Mouse (Mus musculus): ENCODE data around the gene Cdt1. TPM values are rescaled to one million over a fixed set of nuclear protein-coding genes. Genes with fewer than 3 reads are reported as not detected.

Cdt1 gene
- total RNA-seq (2012; rRNA removed), result 50.0 and 53.7 TPM in 2 replicates
- total RNA-seq (2014; rRNA removed), result 46.0 and 54.2 TPM in 2 replicates
- polyA plus RNA-seq (2012; ENCODE audit: insufficient read length, low read depth), result 57.6 and 67.3 TPM in 2 replicates

- H3K4me2 ChIP-seq (ENCODE audit: insufficient read depth, low read depth, poor library complexity, severe bottlenecking), result peak within 1 kb of the TSS; percentile 47
- H3K27me3 ChIP-seq (replicated peaks), result no peaks in the 10 kb centered on the region
- peaks cover 5% of the 10 kb centered on the region for H3K9me3 ChIP-seq (replicated peaks; ENCODE audit: low read length)
- DNase-seq (ENCODE audit: extremely low read depth), result peak; percentile 95
- H3K27ac ChIP-seq (ENCODE audit: insufficient read depth, low read depth), result peak within 1 kb of the TSS; percentile 99
- TF ChIP-seq NRF1 (IDR thresholded peaks at IDR 0.05; ENCODE audit: low read depth, low read length), result peak; percentile 97
- no peak for TF ChIP-seq USF2 (conservative IDR thresholded peaks at IDR 0.05; ENCODE audit: low read depth, low read length)
- TF ChIP-seq PAX5 (IDR thresholded peaks at IDR 0.05; ENCODE audit: low read length), result no peak
- peak; percentile 55 for TF ChIP-seq BHLHE40 (IDR thresholded peaks at IDR 0.05; ENCODE audit: low read depth, low read length)
- TF ChIP-seq CHD2 (IDR thresholded peaks at IDR 0.05; ENCODE audit: low read length), result peak; percentile 62
- peak; percentile 73 for TF ChIP-seq TBP (conservative IDR thresholded peaks at IDR 0.05; ENCODE audit: low read depth, low read length)
- TF ChIP-seq ZNF384 (IDR thresholded peaks at IDR 0.05; ENCODE audit: low read depth, low read length), result no peak
- TF ChIP-seq SMC3 (IDR thresholded peaks at IDR 0.05; ENCODE audit: low read depth, low read length), result no peak; the same call in 1 of the 2 replicates
- TF ChIP-seq SIN3A (IDR thresholded peaks at IDR 0.05; ENCODE audit: low read length), result peak; percentile 93
- TF ChIP-seq JUND (conservative IDR thresholded peaks at IDR 0.05; ENCODE audit: low read depth, low read length), result no peak
- TF ChIP-seq RCOR1 (conservative IDR thresholded peaks at IDR 0.05; ENCODE audit: low read depth, low read length), result peak; percentile 53; the same call in 1 of the 2 replicates
- TF ChIP-seq IRF4 (IDR thresholded peaks at IDR 0.05; ENCODE audit: low read depth, low read length), result peak; percentile 66
- peak; percentile 87 for TF ChIP-seq NELFE (IDR thresholded peaks at IDR 0.05; ENCODE audit: low read depth, low read length)
- TF ChIP-seq EP300 (IDR thresholded peaks at IDR 0.05; ENCODE audit: low read length), result no peak
- TF ChIP-seq UBTF (IDR thresholded peaks at IDR 0.05; ENCODE audit: low read depth, low read length), result no peak
- peak; percentile 98 for TF ChIP-seq CHD1 (IDR thresholded peaks at IDR 0.05; ENCODE audit: low read depth, low read length)
- TF ChIP-seq JUN (IDR thresholded peaks at IDR 0.05; ENCODE audit: insufficient read depth, low read depth, low read length), result no peak
- TF ChIP-seq E2F4 (IDR thresholded peaks at IDR 0.05; ENCODE audit: insufficient replicate concordance, low read depth, low read length), result peak; percentile 99
- peak; percentile 77 for TF ChIP-seq HCFC1 (IDR thresholded peaks at IDR 0.05; ENCODE audit: low read depth, low read length)
- no peak; the same call in 1 of the 2 replicates for TF ChIP-seq POLR2AphosphoS2 (IDR thresholded peaks at IDR 0.05; ENCODE audit: low read depth, low read length)
- TF ChIP-seq MAX (IDR thresholded peaks at IDR 0.05; ENCODE audit: low read length), result peak; percentile 91
- TF ChIP-seq MXI1 (IDR thresholded peaks at IDR 0.05; ENCODE audit: low read depth, low read length), result peak; percentile 90
- TF ChIP-seq KAT2A (IDR thresholded peaks at IDR 0.05; ENCODE audit: insufficient replicate concordance, low read length), result peak; percentile 87
- no peak for TF ChIP-seq ZKSCAN1 (IDR thresholded peaks at IDR 0.05; ENCODE audit: borderline replicate concordance, low read depth, low read length)
- 0 out of 2 replicates have a peak, but pooled peaks have one; percentile 65 for TF ChIP-seq MAZ (IDR thresholded peaks at IDR 0.05; ENCODE audit: low read depth, low read length)
- TF ChIP-seq TCF12 (IDR thresholded peaks at IDR 0.05; ENCODE audit: low read depth, low read length), result peak; percentile 90
- no peak for TF ChIP-seq ETS1 (conservative IDR thresholded peaks at IDR 0.05; ENCODE audit: low read depth, low read length)
- TF ChIP-seq MAFK (IDR thresholded peaks at IDR 0.05; ENCODE audit: insufficient replicate concordance, low read length), result no peak
- no peak; the same call in 1 of the 2 replicates for TF ChIP-seq MYC (IDR thresholded peaks at IDR 0.05; ENCODE audit: low read depth, low read length)
- TF ChIP-seq RAD21 (IDR thresholded peaks at IDR 0.05; ENCODE audit: low read depth, low read length), result no peak
- TF ChIP-seq USF1 (IDR thresholded peaks at IDR 0.05; ENCODE audit: low read depth, low read length), result no peak
- no peak for TF ChIP-seq CTCF (conservative IDR thresholded peaks at IDR 0.05 in 1 of 2, IDR thresholded peaks at IDR 0.05 in 1 of 2; ENCODE audit: low read depth in 2 of 2, low read length in 2 of 2)
- TF ChIP-seq ZC3H11A (IDR thresholded peaks at IDR 0.05; ENCODE audit: low read depth, low read length), result no peak
- peak; percentile 42; the same call in 1 of the 2 replicates for TF ChIP-seq MEF2A (IDR thresholded peaks at IDR 0.05; ENCODE audit: borderline replicate concordance, low read depth, low read length)
- TF ChIP-seq GABPA (IDR thresholded peaks at IDR 0.05; ENCODE audit: insufficient replicate concordance, low read depth, low read length), result no peak
- peak; percentile 90 for TF ChIP-seq POLR2A (IDR thresholded peaks at IDR 0.05; ENCODE audit: low read depth, low read length)
- TF ChIP-seq ELF1 (IDR thresholded peaks at IDR 0.05; ENCODE audit: low read depth, low read length), result peak; percentile 48
- peak; percentile 96 for TF ChIP-seq ZMIZ1 (IDR thresholded peaks at IDR 0.05; ENCODE audit: low read depth, low read length)
- dilution Hi-C loops (cut with MboI; ENCODE audit: extremely low pct_ligation_motif_present, extremely low pct_unique_long_range_greater_than_20kb, low sequenced_read_pairs) (no loop called here), in situ Hi-C loops (cut with MboI; ENCODE audit: low pct_ligation_motif_present, low pct_unique_long_range_greater_than_20kb, low sequenced_read_pairs) (no loop called here)
- peak within 1 kb of the TSS; percentile 74 to 99 (median 80) for H3K4me3 ChIP-seq (replicated peaks in 1 of 3; ENCODE audit: low read depth in 2 of 3, low read length in 2 of 3, poor library complexity in 1 of 3)
- H3K36me3 ChIP-seq (replicated peaks in 1 of 2; ENCODE audit: control insufficient read depth in 1 of 2, insufficient read depth in 1 of 2, low read length in 1 of 2), result peaks cover 34 to 57% of the 10 kb centered on the region in 2 experiments
- peaks cover 9 to 30% of the 10 kb centered on the region in 2 experiments; a peak in 3 of 4 replicates for H3K4me1 ChIP-seq (ENCODE audit: control insufficient read depth in 1 of 2, insufficient read depth in 2 of 2)
- H3K79me2 ChIP-seq (replicated peaks; ENCODE audit: control insufficient read depth, extremely low read depth, insufficient read depth, poor library complexity, severe bottlenecking), result peaks cover 13% of the 10 kb centered on the region
- H3K9ac ChIP-seq (ENCODE audit: insufficient read depth, low read depth), result peak within 1 kb of the TSS; percentile 99
Measured at GRCm38 (mm10) chr8:122567361-122568108, at the start of gene Cdt1. Gene Cdt1 (plus strand): TSS chr8:122568015.

Measured in CH12.LX (cell line).